Mouse (Mus musculus) Muller cell, postnatal 12 days (primary cell): ENCODE measurements at regions not wholly inside any gene's neighbourhood (a gene's known extent, or its start where the extent isn't known, plus 50 kb on each side); places are given as distances from the start of the nearest gene placed in this dataset.

ENCODE experiments used
- DNase-seq: peaks from one replicate; pipeline ENCODE4 v3.0.0-alpha.2; 2015; ENCODE audit errors: inconsistent ontology term

DNA sequence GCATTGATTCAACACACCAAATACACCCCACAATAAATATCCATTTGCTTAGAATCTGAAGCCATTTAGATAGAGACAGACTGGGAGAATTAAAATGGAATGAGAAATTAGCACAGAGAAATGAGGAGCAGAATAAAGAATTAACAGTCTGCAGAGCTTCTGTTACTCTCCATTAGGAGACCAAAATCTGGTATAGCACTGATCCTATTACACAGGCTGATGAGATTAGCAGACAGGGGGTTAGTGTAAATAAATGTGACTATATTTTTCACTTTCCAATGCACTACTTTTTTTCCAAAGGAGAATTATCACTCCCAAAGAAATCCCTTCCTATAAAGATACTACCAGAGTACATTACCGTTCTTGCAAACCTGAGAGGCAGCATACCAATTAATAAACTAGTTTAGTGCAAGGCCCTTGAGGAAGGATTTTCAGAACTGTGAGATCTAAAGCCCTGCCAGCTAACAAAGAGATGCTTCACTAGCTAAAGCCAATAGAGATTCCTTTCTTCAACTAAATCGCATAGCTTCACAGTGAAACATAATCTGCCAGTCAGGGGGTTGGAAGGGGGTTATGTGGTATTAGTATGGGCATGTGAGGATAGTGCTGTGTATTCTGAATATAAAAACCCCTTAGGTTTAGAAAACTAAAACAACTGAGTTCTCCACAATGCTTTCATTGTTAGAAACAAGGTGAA, 557.7 kb downstream of the Gm6760 start:
- DNase-seq = peak; percentile 37
